Mouse (Mus musculus) MEL (cell line): ENCODE data around the gene Celsr1.

ENCODE experiments used
- CTCF ChIP-seq, 3 experiments: IDR thresholded peaks in 2 of 3; conservative IDR thresholded peaks in 1 of 3; 2 replicates each; pipeline ENCODE4 v1.5.1; 2011 to 2012; ENCODE audit warnings: low read length in 3 of 3, low read depth in 2 of 3, mild to moderate bottlenecking in 2 of 3, improper control_type of control experiment in 1 of 3, inconsistent platforms in 1 of 3, mixed read lengths in 1 of 3, moderate library complexity in 1 of 3; ENCODE audit not compliant: control insufficient read depth in 1 of 3, insufficient read depth in 1 of 3, poor library complexity in 1 of 3, severe bottlenecking in 1 of 3
- E2F4 ChIP-seq: IDR thresholded peaks from 2 replicates; pipeline ENCODE4 v1.6.1; 2011; ENCODE audit warnings: low read depth, low read length, improper control_type of control experiment, borderline replicate concordance
- HCFC1 ChIP-seq: IDR thresholded peaks from 2 replicates; pipeline ENCODE4 v1.6.1; 2012; ENCODE audit warnings: low read depth, mild to moderate bottlenecking, inconsistent platforms, low read length, improper control_type of control experiment, moderate library complexity
- JUND ChIP-seq: IDR thresholded peaks from 2 replicates; pipeline ENCODE4 v1.6.1; 2011; ENCODE audit warnings: low read depth, mild to moderate bottlenecking, improper control_type of control experiment, low read length
- KAT2A ChIP-seq: conservative IDR thresholded peaks from 2 replicates; pipeline ENCODE4 v1.6.1; 2012; ENCODE audit warnings: low read depth, low read length, improper control_type of control experiment, inconsistent platforms
- MXI1 ChIP-seq: IDR thresholded peaks from 2 replicates; pipeline ENCODE4 v1.6.1; 2011; ENCODE audit warnings: mild to moderate bottlenecking, low read depth, low read length, improper control_type of control experiment
- TCF12 ChIP-seq: IDR thresholded peaks from 2 replicates; pipeline ENCODE4 v1.6.1; 2014; ENCODE audit warnings: low read depth, mild to moderate bottlenecking, inconsistent platforms, low read length, improper control_type of control experiment, moderate library complexity

DNA sequence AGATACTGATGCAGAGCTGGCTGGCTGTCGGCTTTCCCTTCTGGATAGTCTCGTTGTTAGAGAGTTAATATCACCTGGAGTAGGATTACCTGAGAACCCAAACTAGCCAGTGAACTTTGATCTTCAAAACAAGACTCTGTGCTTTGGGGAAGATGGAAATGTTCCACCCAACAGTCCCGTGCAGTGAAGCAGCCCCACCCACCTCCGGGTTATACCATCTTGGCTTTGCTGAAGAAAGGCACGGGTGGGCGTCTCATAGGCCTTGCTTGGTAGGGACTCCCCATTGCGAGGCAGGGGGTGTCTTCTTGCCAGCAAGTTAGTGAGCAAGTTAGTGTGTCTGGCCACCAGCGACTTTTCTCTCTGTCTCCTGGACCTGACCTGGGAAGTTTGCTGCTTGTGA, 42.8 kb upstream of the Celsr1 start:
- TF ChIP-seq HCFC1 (no peak), TCF12 (no peak), KAT2A (no peak), JUND (no peak), E2F4 (no peak), MXI1 (no peak), CTCF (IDR thresholded peaks at IDR 0.05 in 2 of 3, conservative IDR thresholded peaks at IDR 0.05 in 1 of 3; ENCODE audit: control insufficient read depth in 1 of 3, insufficient read depth in 1 of 3, low read depth in 2 of 3, low read length in 3 of 3, poor library complexity in 1 of 3, severe bottlenecking in 1 of 3) (no peak)
